27 mouse cellular contexts compared by ENCODE assay signal in the genomic region with DNA sequence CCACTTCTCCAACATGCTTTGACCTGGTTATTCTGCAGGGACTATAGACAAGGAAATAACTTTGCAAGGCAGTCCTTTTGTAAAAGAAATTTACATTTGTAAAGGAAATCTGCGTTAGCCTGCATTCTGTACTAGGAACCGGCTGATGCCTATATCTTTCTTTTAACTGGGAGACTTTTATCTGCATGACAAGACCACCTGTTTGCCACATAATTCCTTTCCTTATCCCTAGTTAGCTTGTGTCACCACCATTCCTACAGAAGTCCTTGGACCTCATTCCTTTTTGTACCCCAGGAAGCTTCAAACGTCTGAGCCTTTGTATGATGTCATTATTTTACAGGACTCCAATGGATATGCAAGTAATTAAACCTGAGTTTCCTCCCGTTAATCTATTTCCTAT. TPM values are rescaled to one million over a fixed set of nuclear protein-coding genes. Genes with fewer than 3 reads are reported as not detected.
DNase-seq lines count a peak whose midpoint lies in the region; ATAC-seq and TF ChIP-seq lines count a peak whose summit lies in the region.
"Had no signal": no experiment of that assay in that cellular context is flagged by ENCODE, and none has a peak within 500 bp of the region (broad histone marks: within the 10 kb centered on the region; RNA-seq: fewer than 3 reads in every experiment).

No protein-coding gene starts in this region.

- DNase-seq in ES-E14 (ENCODE audit: low read depth, low spot score) = no peak
- no peak for DNase-seq in frontal cortex, postnatal 25 days (ENCODE audit: low spot score in 2 of 2)
- no peak for DNase-seq in left cerebral cortex, postnatal 36 days (ENCODE audit: low spot score in 2 of 2)
- DNase-seq: adrenal gland, adult 2 months; adrenal gland, postnatal 14 days; adrenal gland, postnatal 36 days; cerebellum, adult 11 months; cerebellum, adult 18-20 months; cerebellum, adult 8-10 months; cerebellum, adult 9-11 months; cerebellum, postnatal 14 days; cerebellum, postnatal 36 days; embryo, embryonic 11 days had no signal

- H3K9ac ChIP-seq in ES-Bruce4 (ENCODE audit: low read depth, poor library complexity, severe bottlenecking) (peak overlapping the region; percentile 75), ES-E14 (ENCODE audit: insufficient read depth, low read depth, low read length, poor library complexity, severe bottlenecking) (no peak overlapping the region)
- H3K9ac ChIP-seq: embryonic facial prominence, embryonic 13.5 days; embryonic facial prominence, embryonic 15.5 days; forebrain, embryonic 12.5 days had no signal

- in situ Hi-C loops in ES-E14 (cut with MboI; ENCODE audit: low sequenced_read_pairs in 2 of 2, unreplicated experiment in 2 of 2) = no loop called here

- TF ChIP-seq EP300 in ES-Bruce4 (IDR thresholded peaks at IDR 0.05; ENCODE audit: insufficient read depth, low read depth, low read length) = no peak

- TF ChIP-seq CTCF in E14TG2a.4 (conservative IDR thresholded peaks at IDR 0.05; ENCODE audit: low read length) = no peak
- no peak for TF ChIP-seq CTCF in ES-Bruce4 (IDR thresholded peaks at IDR 0.05; ENCODE audit: low read depth, low read length)

- H3K36me3 ChIP-seq in E14TG2a.4 (ENCODE audit: insufficient read depth, low read length) (peaks cover 37% of the 10 kb centered on the region), ES-Bruce4 (ENCODE audit: control insufficient read depth, insufficient read depth, low read length, poor library complexity, severe bottlenecking) (peaks cover 8% of the 10 kb centered on the region), ES-E14 (ENCODE audit: control insufficient read depth, insufficient read depth, low read length, poor library complexity, severe bottlenecking) (peaks cover 10% of the 10 kb centered on the region; the same call in 1 of the 2 replicates)
- H3K36me3 ChIP-seq: embryonic facial prominence, embryonic 15.5 days had no signal

- H3K9me3 ChIP-seq in E14TG2a.4 (ENCODE audit: low read length) = no peaks in the 10 kb centered on the region
- no peaks in the 10 kb centered on the region for H3K9me3 ChIP-seq in ES-Bruce4 (replicated peaks; ENCODE audit: control insufficient read depth, insufficient read depth, low read length, poor library complexity, severe bottlenecking)
- no peaks in the 10 kb centered on the region for H3K9me3 ChIP-seq in ES-E14 (ENCODE audit: control insufficient read depth, insufficient read depth, low read depth, low read length)
- H3K9me3 ChIP-seq: embryonic facial prominence, embryonic 13.5 days; embryonic facial prominence, embryonic 15.5 days; forebrain, embryonic 10.5 days; forebrain, embryonic 12.5 days had no signal

- no peak for ATAC-seq in cerebellum, adult (ENCODE audit: insufficient number of reproducible peaks, low FRiP score, low TSS enrichment)
- ATAC-seq: forebrain, embryonic 14.5 days; forebrain, embryonic 16.5 days had no signal

- H3K4me1 ChIP-seq in E14TG2a.4 (replicated peaks; ENCODE audit: low read depth, low read length) = peaks cover 69% of the 10 kb centered on the region
- H3K4me1 ChIP-seq in ES-Bruce4 (ENCODE audit: control insufficient read depth, insufficient read depth, low read length) = no peaks in the 10 kb centered on the region
- H3K4me1 ChIP-seq in ES-E14 (ENCODE audit: control insufficient read depth in 2 of 2, insufficient read depth in 2 of 2, low read length in 2 of 2, poor library complexity in 1 of 2) = peaks cover 5 to 11% of the 10 kb centered on the region in 2 experiments

- H3K27me3 ChIP-seq in E14TG2a.4 (ENCODE audit: insufficient read depth, low read length) (no peaks in the 10 kb centered on the region), ES-Bruce4 (ENCODE audit: control insufficient read depth, insufficient read depth, low read length, poor library complexity, severe bottlenecking) (no peaks in the 10 kb centered on the region)
- H3K27me3 ChIP-seq: embryonic facial prominence, embryonic 13.5 days; embryonic facial prominence, embryonic 15.5 days; forebrain, embryonic 12.5 days had no signal

- no peak for TF ChIP-seq POLR2A in ES-Bruce4 (IDR thresholded peaks at IDR 0.05; ENCODE audit: insufficient read depth, low read length)

- intact Hi-C loops in left cerebral cortex, postnatal 36 days (cut with DNase I) = no loop called here

- H3K4me3 ChIP-seq in E14TG2a.4 (replicated peaks; ENCODE audit: low read length) = peak overlapping the region; percentile 99
- H3K4me3 ChIP-seq in ES-Bruce4 (ENCODE audit: low read depth, low read length) = no peak overlapping the region
- H3K4me3 ChIP-seq in ES-E14 (ENCODE audit: insufficient read depth in 1 of 2, low read depth in 1 of 2, low read length in 2 of 2, poor library complexity in 1 of 2, severe bottlenecking in 1 of 2) = peak overlapping the region; percentile 10 to 41
- H3K4me3 ChIP-seq: embryonic facial prominence, embryonic 13.5 days; embryonic facial prominence, embryonic 15.5 days; erythroblast, embryonic 14.5 days; forebrain, embryonic 12.5 days had no signal

- H3K27ac ChIP-seq in ES-Bruce4 (ENCODE audit: insufficient read depth, low read length) (peak overlapping the region; percentile 100), ES-E14 (ENCODE audit: insufficient read depth, low read depth, low read length, poor library complexity, severe bottlenecking) (peak overlapping the region; percentile 96; the same call in 1 of the 2 replicates)
- H3K27ac ChIP-seq: embryonic facial prominence, embryonic 13.5 days; embryonic facial prominence, embryonic 15.5 days; forebrain, embryonic 10.5 days; forebrain, embryonic 12.5 days had no signal

TF ChIP-seq in ES-E14, 5 proteins besides CTCF, POLR2A, EP300 and RAD21:
- no peak for TF ChIP-seq ZNF384 (IDR thresholded peaks at IDR 0.05; ENCODE audit: low read depth, low read length)
- TF ChIP-seq CHD2 (IDR thresholded peaks at IDR 0.05; ENCODE audit: low read depth, low read length) = no peak
- no peak for TF ChIP-seq ZC3H11A (IDR thresholded peaks at IDR 0.05; ENCODE audit: borderline replicate concordance, low read depth, low read length)
- TF ChIP-seq MAFK (IDR thresholded peaks at IDR 0.05; ENCODE audit: insufficient read depth, low read depth, low read length) = no peak
- TF ChIP-seq HCFC1 (IDR thresholded peaks at IDR 0.05; ENCODE audit: borderline replicate concordance, insufficient read depth, low read length) = no peak
TF ChIP-seq in ES-E14: peak in this region for 0.

RNA-seq across cellular contexts. Expression of a gene that starts 1.7 kb away (rescaled TPM):
- 471 and 519 TPM in 2 replicates for polyA plus RNA-seq in ES-Bruce4 (2011; ENCODE audit: insufficient read depth, insufficient read length, low read depth, missing spikeins)
- total RNA-seq in ES-E14 (2012; rRNA removed) = 281 and 391 TPM in 2 replicates
- total RNA-seq in left cerebral cortex, postnatal 36 days (2021) = 1 to 10 TPM; 1.2 to 4.5 TPM

RNA-seq across cellular contexts. Expression of a gene that starts 34.8 kb away (rescaled TPM):
- polyA plus RNA-seq in ES-Bruce4 (2011; ENCODE audit: insufficient read depth, insufficient read length, low read depth, missing spikeins) = 34.9 and 36.3 TPM in 2 replicates
- total RNA-seq in ES-E14 (2012; rRNA removed) = 25.7 and 30.8 TPM in 2 replicates
- not detected for total RNA-seq in left cerebral cortex, postnatal 36 days (2021)
- total RNA-seq: adrenal gland, adult 2 months; adrenal gland, postnatal 14 days; adrenal gland, postnatal 36 days; common myeloid progenitor, adult 5-6 weeks; MEL had no signal
- polyA plus RNA-seq: adrenal gland, adult 2 months; embryonic facial prominence, embryonic 11.5 days; embryonic facial prominence, embryonic 13.5 days; erythroblast, embryonic 14.5 days; forebrain, embryonic 10.5 days; forebrain, embryonic 12.5 days; forebrain, embryonic 16.5 days; frontal cortex, adult 2 months had no signal

RNA-seq across cellular contexts. Expression of a gene that starts 35.7 kb away (rescaled TPM):
- 62.6 and 69.4 TPM in 2 replicates for polyA plus RNA-seq in ES-Bruce4 (2011; ENCODE audit: insufficient read depth, insufficient read length, low read depth, missing spikeins)
- 15.5 and 17.2 TPM in 2 replicates for total RNA-seq in ES-E14 (2012; rRNA removed)
- 10 to 100 TPM; 30.2 to 36.1 TPM for total RNA-seq in left cerebral cortex, postnatal 36 days (2021)

Comparison
In these comparisons a context has a peak if more than half of its experiments do, and no peak if none do; other contexts are left out.
1. RNA of a gene that starts 1.7 kb away (total RNA-seq): 281 to 391 TPM in ES-E14; 1.2 to 4.5 TPM in left cerebral cortex, postnatal 36 days; every median in the first group is over 10 times any median in the second.
2. RNA of a gene that starts 34.8 kb away (total RNA-seq): 25.7 to 30.8 TPM in ES-E14; not detected in left cerebral cortex, postnatal 36 days; every median in the first group is over 10 times any median in the second.